Mouse (Mus musculus) liver, embryonic 14.5 days (tissue): ENCODE results near the gene Nkg7. TPM values are rescaled to one million over a fixed set of nuclear protein-coding genes. Genes with fewer than 3 reads are reported as not detected.

ENCODE experiments used
- ATAC-seq: fragments of 200-750 bp; cut with Nextera tagmentation; 2 replicates; pipeline ENCODE4 v1.8.0; 2017; ENCODE audit warnings: moderate number of reproducible peaks, mild to moderate bottlenecking, moderate library complexity; ENCODE audit not compliant: insufficient read depth
- DNase-seq, 3 experiments: peaks; one replicate each; pipeline ENCODE4 v3.0.0-alpha.2; 2012 to 2013; ENCODE audit warnings: low read depth in 3 of 3, low spot score in 3 of 3
- H3K27ac ChIP-seq: fragments of 300-500 bp; sonication (generic); 2 replicates; pipeline ENCODE4 v1.5.1; 2014; ENCODE audit warnings: moderate library complexity, mild to moderate bottlenecking, control low read depth, inconsistent platforms
- H3K27me3 ChIP-seq: fragments of 300-500 bp; sonication (generic); 2 replicates; pipeline ENCODE4 v1.6.1; 2014; ENCODE audit warnings: mild to moderate bottlenecking, low read length, moderate library complexity; ENCODE audit not compliant: control insufficient read depth, insufficient read depth
- H3K36me3 ChIP-seq: fragments of 300-500 bp; sonication (generic); replicated peaks from 2 replicates; pipeline ENCODE4 v1.6.1; 2014; ENCODE audit warnings: low read depth; ENCODE audit not compliant: control insufficient read depth, insufficient read depth
- H3K4me1 ChIP-seq, 2 experiments: fragments of 200-500 bp in 1 of 2; fragments of 300-500 bp in 1 of 2; sonication (generic) in 1 of 2; replicated peaks; 2 replicates each; pipeline ENCODE4 v1.6.1; 2012 to 2014; ENCODE audit warnings: antibody characterized with exemption in 1 of 2, inconsistent platforms in 1 of 2, low read length in 1 of 2; ENCODE audit not compliant: control insufficient read depth in 2 of 2, insufficient read depth in 2 of 2
- H3K4me2 ChIP-seq: fragments of 300-500 bp; sonication (generic); 2 replicates; pipeline ENCODE4 v1.6.1; 2014; ENCODE audit warnings: low read depth, mild to moderate bottlenecking, control low read depth, moderate library complexity
- H3K4me3 ChIP-seq, 2 experiments: fragments of 200-500 bp in 1 of 2; fragments of 300-500 bp in 1 of 2; sonication (generic) in 1 of 2; 2 replicates each; pipeline ENCODE4 v1.5.1; 2012 to 2014; ENCODE audit warnings: low read depth in 2 of 2, low read length in 2 of 2, mild to moderate bottlenecking in 2 of 2, control low read depth in 1 of 2, inconsistent platforms in 1 of 2, moderate library complexity in 1 of 2; ENCODE audit not compliant: insufficient read depth in 1 of 2
- H3K9ac ChIP-seq: fragments of 300-500 bp; sonication (generic); replicated peaks from 2 replicates; pipeline ENCODE4 v1.6.1; 2014; ENCODE audit warnings: mild to moderate bottlenecking, control low read depth, moderate library complexity
- H3K9me3 ChIP-seq: fragments of 300-500 bp; sonication (generic); 2 replicates; pipeline ENCODE4 v1.6.1; 2016; ENCODE audit warnings: low read length, mixed read lengths; ENCODE audit not compliant: control insufficient read depth
- CTCF ChIP-seq: IDR thresholded peaks from 2 replicates; pipeline ENCODE4 v1.5.1; 2016; ENCODE audit warnings: antibody characterized with exemption, low read depth, control low read depth
- EP300 ChIP-seq: IDR thresholded peaks from 2 replicates; pipeline ENCODE4 v1.6.1; 2016; ENCODE audit warnings: antibody characterized with exemption, low read depth
- WGBS: fragments of 180-500 bp; shearing (Covaris S2); extraction: QIAGEN DNeasy Blood & Tissue Kit; methylation state at CpG from one replicate; pipeline ENCODE4 v1.1.7; 2014; ENCODE audit not compliant: insufficient replicate concordance; 5-methylcytosine and 5-hydroxymethylcytosine counted together
- polyA plus RNA-seq, 2 experiments: library from polyadenylated mRNA; depleted of rRNA in 1 of 2; stranded (reverse) in 1 of 2; unstranded in 1 of 2; fragments of >200 nt; fragmentation: Nextera tagmentation in 1 of 2; extraction: Ambion mirVana in 1 of 2; gene quantifications; 2 replicates each; pipeline versions ENCODE4 v1.2.1 to v1.2.3; 2012 to 2014

The Nkg7 gene
- polyA plus RNA-seq, 2 experiments: 3.1 to 13.2 TPM

DNA sequence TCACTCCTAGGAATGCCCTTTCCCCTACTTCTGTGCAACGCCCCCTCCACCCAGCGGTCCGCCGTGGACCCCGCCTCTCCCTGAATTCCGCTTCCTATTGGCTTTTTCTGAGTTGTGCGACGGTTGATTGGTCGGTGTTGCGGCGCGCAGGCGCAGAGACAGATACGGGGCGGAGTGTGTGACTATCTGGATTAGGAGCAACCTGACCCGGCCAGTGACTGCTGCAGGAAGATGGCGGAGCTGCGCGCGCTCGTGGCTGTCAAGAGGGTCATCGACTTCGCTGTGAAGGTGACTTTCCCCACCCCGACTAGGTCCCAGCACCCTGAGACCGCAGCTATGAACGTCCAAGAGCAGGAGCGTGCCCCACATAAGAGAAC lies 7.0 kb downstream of the Nkg7 start, which contains the start of the genes Etfb and Gm45233:
Etfb (plus strand) TSS at position 167 of the 377 bp plus-strand sequence.
Gm45233 (plus strand) TSS at position 212 of the 377 bp plus-strand sequence.
- ATAC-seq (peak; percentile 97), DNase-seq (peak; percentile 89 to 91 (median 91))
- no peaks in the 10 kb centered on the region for H3K36me3 ChIP-seq
- peak within 1 kb of the TSS; percentile 74 to 76 for H3K4me3 ChIP-seq
- peaks cover 4 to 24% of the 10 kb centered on the region in 2 experiments; a peak in 3 of 4 replicates for H3K4me1 ChIP-seq
- H3K9me3 ChIP-seq: no peaks in the 10 kb centered on the region
- peak within 1 kb of the TSS; percentile 99 for H3K4me2 ChIP-seq
- H3K9ac ChIP-seq: peak within 1 kb of the TSS; percentile 74
- WGBS: under 1% methylated on average over 27 of the region's 27 CpGs
- H3K27ac ChIP-seq: peak within 1 kb of the TSS; percentile 70
- H3K27me3 ChIP-seq: no peaks in the 10 kb centered on the region
- TF ChIP-seq EP300: no peak
- TF ChIP-seq CTCF: peak; percentile 26; the same call in 1 of the 2 replicates

DNA sequence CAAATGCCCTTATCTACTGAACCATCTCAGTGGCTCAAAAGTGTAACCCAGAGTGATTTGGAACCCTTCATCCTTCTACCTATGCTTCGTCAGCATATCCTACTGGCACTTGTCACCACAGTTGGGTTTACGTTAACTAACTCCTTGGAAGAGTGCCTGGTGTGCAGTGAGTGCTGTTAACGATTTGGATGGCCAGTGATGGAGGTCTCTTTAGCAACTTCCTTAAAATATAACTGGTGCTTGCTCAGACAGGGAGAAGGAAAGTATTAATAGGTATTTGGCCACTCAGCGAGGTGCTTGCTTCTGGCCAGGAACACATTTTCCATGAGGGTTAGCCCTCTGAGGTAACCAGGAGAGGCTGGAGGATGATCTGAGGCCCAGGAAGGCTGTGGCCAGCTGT lies 10.9 kb downstream of the Nkg7 start:
- no peak overlapping the region for H3K27ac ChIP-seq
- 56% methylated on average over 4 of the region's 4 CpGs for WGBS
- no peak overlapping the region for H3K4me2 ChIP-seq
- H3K36me3 ChIP-seq: no peaks in the 10 kb centered on the region
- H3K9ac ChIP-seq: no peak overlapping the region
- no peaks in the 10 kb centered on the region for H3K27me3 ChIP-seq
- ATAC-seq (no peak), DNase-seq (no peak)
- no peak overlapping the region for H3K4me3 ChIP-seq
- H3K4me1 ChIP-seq: peaks cover 4 to 17% of the 10 kb centered on the region in 2 experiments; a peak in 3 of 4 replicates
- TF ChIP-seq CTCF (no peak), EP300 (no peak)
- H3K9me3 ChIP-seq: no peaks in the 10 kb centered on the region

DNA sequence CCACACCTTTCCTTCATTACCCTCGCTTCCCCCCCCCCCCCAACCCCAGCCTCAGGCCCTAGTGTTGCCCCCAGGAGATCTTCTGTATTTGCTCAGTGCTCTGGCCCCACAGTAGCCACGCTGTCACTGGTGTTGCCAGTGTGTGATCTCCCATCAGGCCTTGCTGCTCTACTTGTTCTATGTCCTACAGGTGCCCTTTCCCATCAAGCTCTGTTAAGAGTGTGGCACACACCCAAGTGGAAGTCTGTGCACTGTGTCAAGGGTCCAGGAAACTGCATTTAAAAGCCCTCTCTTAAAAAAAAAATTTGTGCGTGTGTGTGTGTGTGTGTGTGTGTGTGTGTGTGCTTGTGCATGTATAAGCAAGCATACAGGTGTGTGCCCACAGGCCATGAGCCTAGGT lies 11.4 kb downstream of the Nkg7 start:
- Histone ChIP-seq H3K9me3 (no peaks in the 10 kb centered on the region), H3K36me3 (no peaks in the 10 kb centered on the region; the same call in 1 of the 2 replicates), H3K27ac (no peak overlapping the region), H3K27me3 (no peaks in the 10 kb centered on the region), H3K4me3 (no peak overlapping the region), H3K9ac (no peak overlapping the region), H3K4me2 (no peak overlapping the region), H3K4me1 (peaks cover 4 to 13% of the 10 kb centered on the region in 2 experiments; a peak in 2 of 4 replicates)
- no peak for TF ChIP-seq EP300
- no peak for TF ChIP-seq CTCF
- WGBS: 84% methylated on average over 2 of the region's 3 CpGs
- ATAC-seq (no peak), DNase-seq (no peak)

DNA sequence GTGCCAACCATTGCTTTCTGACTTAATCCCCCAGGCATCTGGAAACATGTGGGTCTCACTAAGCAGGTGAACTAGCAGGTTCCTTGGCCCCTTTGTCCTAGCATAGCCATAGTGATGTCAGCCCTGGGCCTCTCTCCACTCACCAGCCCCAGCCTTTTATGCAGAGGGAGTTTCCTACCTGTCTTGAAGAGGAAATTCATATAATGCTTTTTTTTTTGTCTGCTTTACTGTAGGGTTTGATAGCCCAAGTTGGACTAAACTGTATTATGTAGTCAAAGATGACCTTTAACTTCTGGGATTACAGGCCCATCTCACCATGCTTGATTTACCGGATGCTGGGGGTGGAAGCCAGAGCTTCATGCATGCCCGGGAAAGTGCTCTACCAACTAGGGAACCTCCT lies 12.9 kb downstream of the Nkg7 start:
- Histone ChIP-seq H3K9me3 (no peaks in the 10 kb centered on the region), H3K4me2 (no peak overlapping the region), H3K4me1 (peaks cover under 1 to 8% of the 10 kb centered on the region in 2 experiments; a peak in 2 of 4 replicates), H3K27ac (no peak overlapping the region), H3K4me3 (no peak overlapping the region), H3K36me3 (peaks cover 2% of the 10 kb centered on the region; the same call in 1 of the 2 replicates), H3K9ac (no peak overlapping the region), H3K27me3 (no peaks in the 10 kb centered on the region)
- ATAC-seq: no peak
- DNase-seq: no peak
- 79% methylated on average over 2 of the region's 2 CpGs for WGBS
- TF ChIP-seq EP300: no peak

DNA sequence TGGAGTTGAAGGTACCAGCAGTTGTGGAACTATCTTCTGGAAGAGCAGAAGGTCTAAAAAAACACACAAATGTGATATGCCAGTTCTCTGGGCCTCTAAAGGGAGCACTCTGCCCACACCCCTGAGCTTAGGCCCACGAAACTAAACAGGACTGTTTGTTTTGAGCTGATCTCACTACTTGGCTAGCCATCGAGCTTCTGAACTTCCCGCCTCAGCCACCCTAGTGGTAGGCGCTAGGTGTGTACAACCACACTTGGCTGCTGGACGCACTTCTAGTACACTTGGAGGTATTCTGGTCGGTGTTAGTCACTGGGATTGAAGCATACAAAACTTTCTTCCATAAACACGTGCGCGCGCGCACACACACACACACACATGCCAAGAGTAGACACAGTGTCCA lies 14.9 kb downstream of the Nkg7 start:
- no peak for DNase-seq
- H3K27ac ChIP-seq: no peak overlapping the region
- no peak overlapping the region for H3K4me3 ChIP-seq
- peaks cover 0 to 4% of the 10 kb centered on the region in 2 experiments; a peak in 1 of 4 replicates for H3K4me1 ChIP-seq
- no peaks in the 10 kb centered on the region for H3K9me3 ChIP-seq
- no peak for TF ChIP-seq EP300
- TF ChIP-seq CTCF: no peak
- ATAC-seq: no peak
- H3K9ac ChIP-seq: no peak overlapping the region
- 79% methylated on average over 11 of the region's 11 CpGs for WGBS
- H3K27me3 ChIP-seq: no peaks in the 10 kb centered on the region
- H3K36me3 ChIP-seq: peaks cover 2% of the 10 kb centered on the region; the same call in 1 of the 2 replicates
- no peak overlapping the region for H3K4me2 ChIP-seq
